Mouse (Mus musculus) stomach, postnatal 0 days (tissue): Measurements from ENCODE around the gene Fgfr2.

Experiments used
- CTCF ChIP-seq: IDR thresholded peaks from 2 replicates; pipeline ENCODE4 v1.5.1; 2016; ENCODE audit warnings: antibody characterized with exemption, low read depth, mild to moderate bottlenecking, moderate library complexity
- EP300 ChIP-seq: optimal IDR thresholded peaks from 2 replicates; pipeline ENCODE3; 2016; ENCODE audit warnings: antibody characterized with exemption

- TF ChIP-seq EP300 (no peak), CTCF (no peak)
These were observed 1785.6 kb downstream of the Fgfr2 start for GRCm38 (mm10) chr7:131337502-131338068.
